Mouse (Mus musculus) adrenal gland, postnatal 36 days (tissue): Measurements from ENCODE around the gene Chst1. TPM values are rescaled to one million over a fixed set of nuclear protein-coding genes. Genes with fewer than 3 reads are reported as not detected.

ENCODE experiments used
- DNase-seq, 2 experiments: peaks; one replicate each; pipeline ENCODE4 v3.0.0; 2021; ENCODE audit warnings: mixed read lengths in 1 of 2
- long read RNA-seq, 2 experiments: library from polyadenylated mRNA; stranded (forward); transcript quantifications; one replicate each; pipeline ENCODE4 v2.0.0; 2021; ENCODE audit warnings: borderline sequencing depth in 2 of 2
- total RNA-seq, 2 experiments: library from RNA; stranded (reverse); gene quantifications; 2 replicates each; pipeline ENCODE4 v1.2.3; 2021

Chst1 gene
- total RNA-seq, result 10 to 100 TPM; 10.2 to 15.1 TPM
- long read RNA-seq, experiment 1, transcript Chst1-201 (3 exons, 2,680 nt), result major isoform, 7 of 10 reads
- long read RNA-seq, experiment 1, partial matches to known transcripts, result 0 of 10 reads
- long read RNA-seq, experiment 1, other reads (novel, unspliced or antisense), result 3 of 10 reads
- long read RNA-seq, experiment 2, partial matches to known transcripts, result 0 of 3 reads
- long read RNA-seq, experiment 2, other reads (novel, unspliced or antisense), result 0 of 3 reads

DNA sequence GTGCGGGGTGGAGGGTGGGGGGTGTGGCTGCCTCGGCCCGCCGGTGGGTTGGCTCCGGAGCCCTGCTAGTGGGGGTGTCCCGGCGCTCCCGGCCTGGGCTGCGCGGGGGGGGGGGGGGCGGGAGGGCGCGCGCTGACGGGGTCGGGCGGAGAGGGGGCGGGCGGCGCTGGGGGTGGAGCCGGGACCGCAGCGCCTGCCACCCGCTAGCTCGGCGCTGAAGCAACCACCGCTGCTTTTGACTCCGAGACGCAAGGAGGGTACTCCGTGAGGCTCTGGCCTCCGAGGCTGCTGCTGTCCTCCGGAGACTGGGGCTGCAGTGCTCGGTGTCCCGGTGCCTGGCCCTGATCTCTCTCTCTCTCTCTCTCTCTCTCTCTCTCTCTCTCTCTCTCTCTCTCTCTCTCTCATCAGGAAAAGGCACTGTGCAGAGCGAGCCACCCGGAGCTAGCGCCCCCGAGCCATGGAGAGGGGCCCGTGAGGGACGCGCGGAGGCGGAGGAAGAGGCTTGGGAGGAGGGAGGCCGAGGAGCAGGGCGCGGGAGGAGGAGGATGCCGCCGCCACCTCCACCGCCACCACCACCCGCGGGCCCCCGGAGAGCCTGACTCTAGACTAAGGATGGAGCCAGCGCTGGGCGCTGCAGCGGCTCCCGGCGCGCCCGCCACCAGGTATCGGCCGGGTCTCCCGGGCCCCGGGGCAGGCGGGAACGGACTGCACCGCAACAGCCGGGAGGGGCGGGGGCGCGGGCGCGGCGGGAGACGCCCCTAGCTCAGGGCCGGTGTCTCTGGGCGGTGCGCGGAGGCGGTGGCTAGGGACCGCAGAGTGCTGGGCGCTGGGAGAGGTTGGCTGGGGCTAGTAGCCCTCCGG lies at the start of gene Chst1:
Gene Chst1, plus strand, starts transcription at position 221 of the 861 bp plus-strand sequence.
- DNase-seq, result peak; percentile 60 to 70

GRCm38 (mm10) chr2:92550051-92550450 lies 49.5 kb upstream of the Chst1 start:
- DNase-seq, result no peak

DNA sequence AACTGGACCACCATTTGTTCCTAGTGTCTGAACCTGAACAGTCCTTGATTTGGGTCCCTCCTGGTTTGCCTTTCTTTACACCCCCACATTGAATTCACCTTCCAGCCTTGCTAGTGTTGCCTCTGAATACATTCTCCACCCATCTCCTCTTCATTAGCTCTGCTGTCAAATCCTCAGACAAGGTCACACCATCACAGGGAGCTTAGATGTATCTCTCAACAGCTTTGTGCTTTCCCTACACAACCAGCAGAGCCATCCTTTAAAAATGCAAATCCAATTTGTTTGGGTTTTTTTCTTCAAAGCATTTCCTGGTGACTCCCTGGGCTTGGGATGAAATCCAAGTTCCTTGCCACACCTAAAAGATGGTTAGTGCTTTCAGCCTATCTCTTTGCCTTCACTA lies 45.0 kb upstream of the Chst1 start:
- DNase-seq, result no peak

- no peak for DNase-seq
These were observed 36.6 kb upstream of the Chst1 start for GRCm38 (mm10) chr2:92562930-92563329.

GRCm38 (mm10) chr2:92570623-92571022 lies 28.9 kb upstream of the Chst1 start:
- DNase-seq, result no peak

DNA sequence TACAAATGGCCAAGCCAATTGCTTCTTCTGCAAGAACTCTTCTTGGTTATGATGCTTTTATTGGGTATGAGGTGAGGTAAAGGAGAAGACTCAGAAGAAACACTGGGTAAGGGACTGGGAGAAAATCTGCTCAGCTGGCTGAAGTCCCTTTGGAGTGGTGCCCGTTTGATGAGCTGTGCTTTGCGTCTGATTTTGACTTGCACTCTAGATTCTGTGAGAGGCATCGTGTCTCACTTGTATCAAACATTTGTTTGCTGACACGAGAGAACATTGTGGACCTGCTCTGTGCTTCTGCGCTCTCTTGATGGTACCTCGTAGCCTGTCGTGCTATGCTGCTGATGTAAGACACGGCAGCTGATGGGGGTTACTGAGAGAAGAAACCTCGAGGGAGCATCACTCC lies 21.7 kb upstream of the Chst1 start:
- no peak for DNase-seq

GRCm38 (mm10) chr2:92581302-92581701 lies 18.2 kb upstream of the Chst1 start:
- no peak for DNase-seq

DNA sequence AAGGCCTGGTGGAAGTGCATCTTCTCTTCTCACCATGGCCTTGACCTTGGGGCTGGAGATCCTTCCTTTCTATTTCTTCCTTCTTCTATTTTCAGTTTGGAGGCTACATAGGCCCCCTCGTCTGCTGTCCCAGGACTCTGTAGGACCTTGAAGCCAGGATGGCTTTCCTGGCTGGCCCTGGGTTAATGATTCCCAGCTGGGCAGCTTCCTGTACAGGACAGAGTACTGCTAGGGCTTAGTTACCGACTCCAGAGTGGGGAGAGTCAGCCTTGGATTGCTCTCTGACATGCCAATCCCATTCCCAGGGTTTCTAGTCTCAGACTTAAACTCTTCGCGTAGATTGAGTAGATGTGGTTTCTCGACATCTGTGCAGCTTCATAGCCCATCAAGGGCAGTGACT lies 16.9 kb upstream of the Chst1 start:
- DNase-seq, result no peak

- peak in 1 of 2 experiments; percentile 18 for DNase-seq
These were observed 11.7 kb upstream of the Chst1 start for GRCm38 (mm10) chr2:92587806-92588205.

DNA sequence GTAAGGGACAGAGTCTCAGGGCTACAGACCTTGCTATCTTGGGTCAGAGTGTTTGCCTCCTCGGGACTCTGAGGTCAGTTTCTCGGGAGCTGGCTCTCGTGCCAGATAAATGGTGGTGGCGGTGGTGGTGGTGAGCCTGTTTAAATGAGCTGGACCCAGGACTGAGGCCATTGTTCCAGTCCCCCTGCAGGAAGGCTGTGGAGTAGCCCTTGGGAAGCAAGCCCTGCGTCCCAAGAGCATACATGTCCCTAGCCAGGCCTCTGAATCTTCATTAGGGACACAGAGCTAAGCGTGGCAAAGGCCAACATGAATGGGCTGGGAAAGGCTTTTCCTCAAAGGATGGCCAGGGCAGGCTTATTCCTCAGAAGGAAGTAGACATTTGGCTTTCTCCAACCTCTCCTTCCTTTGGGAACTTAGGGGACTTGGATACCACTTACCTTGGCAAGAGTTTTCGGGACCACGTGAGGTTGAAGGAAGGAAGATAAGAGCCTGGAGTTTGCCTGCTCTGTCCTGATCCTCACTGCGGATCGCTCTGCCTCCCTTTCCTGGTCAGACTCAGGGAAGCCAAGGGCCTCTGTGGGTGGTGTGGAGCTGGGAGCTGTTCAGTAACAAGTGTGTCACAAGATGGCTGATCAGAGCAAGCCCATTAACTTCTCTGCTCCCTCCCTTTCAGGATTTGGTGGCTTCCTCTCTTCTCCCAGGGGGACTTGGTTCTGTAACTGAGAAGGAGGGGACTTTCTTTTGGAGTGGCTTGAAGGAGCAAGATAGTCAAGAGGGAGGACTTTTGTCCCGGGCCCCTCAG lies 4.4 kb upstream of the Chst1 start:
- DNase-seq, result no peak

DNA sequence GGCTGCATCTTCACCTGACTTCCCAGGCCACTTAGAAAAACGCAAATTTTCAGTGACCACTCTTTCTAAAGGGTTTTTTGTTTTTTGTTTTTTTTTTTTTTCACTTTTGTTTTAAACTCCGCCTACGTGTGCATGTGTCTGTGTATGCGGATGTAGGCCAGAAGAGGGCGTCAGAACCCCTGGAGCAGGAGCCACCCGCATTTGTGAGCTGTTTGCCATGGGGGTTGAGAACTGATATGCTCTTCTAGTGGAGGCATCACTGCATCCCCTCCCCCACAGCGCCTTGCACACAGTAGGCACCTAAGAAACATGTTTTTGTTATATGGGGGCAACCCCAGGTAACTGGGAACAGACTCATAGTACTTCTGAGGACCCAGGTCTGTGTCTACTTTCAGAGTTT lies 2.2 kb upstream of the Chst1 start:
- DNase-seq, result no peak

DNA sequence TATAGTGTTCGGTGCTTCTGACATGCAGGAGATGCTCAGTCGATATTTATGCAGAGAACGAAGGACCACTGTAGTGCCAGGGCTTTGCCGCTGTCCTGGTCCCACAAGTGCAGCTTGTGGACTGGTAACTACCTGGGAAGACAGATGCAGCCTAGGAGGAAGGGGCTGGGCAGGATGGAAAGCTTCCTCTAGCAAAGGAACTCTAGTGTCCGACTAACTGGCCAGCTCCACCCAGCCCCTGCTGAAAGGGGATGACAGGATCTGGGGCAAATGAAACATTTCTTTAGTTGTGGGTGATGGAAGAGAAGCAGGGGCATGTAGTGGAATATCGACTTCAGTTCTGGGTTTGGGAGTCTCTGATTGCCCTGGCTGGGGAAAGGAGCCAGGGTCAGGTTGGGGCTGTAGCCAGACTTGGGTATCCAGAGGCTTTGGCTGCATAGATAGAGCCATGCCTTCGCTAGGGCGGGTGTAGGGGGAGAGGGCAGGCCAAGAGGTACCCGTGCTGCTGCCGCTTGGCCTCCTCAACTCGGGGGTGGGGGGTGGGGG lies 493 bp upstream of the Chst1 start:
- DNase-seq, result peak in 1 of 2 experiments; percentile 33

DNA sequence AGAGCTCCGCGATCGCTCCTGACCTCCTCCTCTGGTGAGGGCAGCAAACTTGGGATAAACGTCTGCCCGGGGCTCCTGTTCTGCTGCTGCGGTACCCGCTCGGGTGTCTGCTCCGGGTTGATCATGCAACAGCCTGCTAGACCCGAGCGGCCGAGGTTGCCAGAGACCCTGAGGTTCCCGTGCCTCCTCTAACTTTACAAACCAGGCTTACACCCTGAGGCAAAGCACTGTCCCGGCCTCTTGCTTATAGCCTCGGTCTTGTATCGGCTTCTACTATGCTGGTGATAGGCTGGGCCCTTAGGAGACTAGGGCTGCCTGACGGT lies 802 bp downstream of the Chst1 start:
- no peak for DNase-seq

DNA sequence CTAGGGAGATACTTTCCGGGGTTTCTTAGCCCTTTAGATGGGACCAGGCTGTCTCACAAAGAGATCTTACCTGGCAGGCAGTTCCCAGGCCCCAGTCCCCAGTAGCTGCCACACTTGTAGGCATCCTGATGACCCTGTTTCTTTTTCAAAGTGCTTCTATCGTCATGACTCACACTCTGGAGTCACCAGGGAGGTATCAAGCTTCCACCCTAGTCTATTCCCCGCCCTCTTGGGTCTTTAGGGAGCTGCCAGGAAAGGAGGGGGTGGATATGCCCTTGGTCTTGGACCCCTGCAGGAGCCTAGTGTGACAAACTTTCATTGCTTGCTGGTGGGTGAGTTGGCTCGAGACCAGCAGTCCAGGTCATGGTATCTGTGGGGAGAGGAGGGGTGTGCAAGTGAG lies 1.7 kb downstream of the Chst1 start:
- no peak for DNase-seq

DNA sequence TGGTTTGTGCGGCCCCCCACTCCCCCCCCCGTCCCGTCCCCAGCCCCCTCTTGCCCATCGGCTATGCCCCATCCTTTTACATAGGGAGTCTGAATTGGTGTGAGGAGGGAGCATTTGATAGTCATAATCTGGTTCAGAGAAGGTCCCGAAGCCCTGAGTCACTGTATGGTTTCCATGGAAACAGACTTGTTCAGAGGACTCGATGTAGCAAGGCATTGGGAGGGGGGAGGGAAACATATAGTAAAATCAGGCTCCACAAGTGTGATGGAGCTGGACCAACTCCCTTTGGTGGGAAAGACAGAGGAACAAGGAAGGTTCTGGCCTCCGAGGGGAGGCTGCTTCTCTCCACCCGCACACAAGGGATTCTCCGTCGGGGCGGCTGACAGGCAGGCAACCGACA lies 2.6 kb downstream of the Chst1 start:
- no peak for DNase-seq

DNA sequence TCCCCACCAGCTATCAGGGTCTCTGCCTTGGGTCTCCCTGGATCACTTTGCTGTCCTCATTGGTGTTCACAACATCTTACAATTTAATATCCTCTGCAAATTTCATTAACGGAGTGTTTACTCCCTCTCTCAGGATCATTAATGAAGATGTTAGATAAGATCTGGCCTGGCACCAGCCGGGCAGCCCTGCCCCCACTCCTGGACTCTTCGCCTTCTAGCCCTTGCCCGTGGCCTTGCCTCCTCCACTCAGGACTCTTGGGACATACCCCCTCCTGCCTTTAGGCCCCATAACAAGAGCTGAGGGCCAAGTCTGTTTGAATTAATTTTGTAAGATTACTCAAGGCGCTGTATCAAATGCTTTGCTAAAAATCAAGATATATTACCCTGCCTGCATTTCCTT lies 4.1 kb downstream of the Chst1 start:
- DNase-seq, result no peak

DNA sequence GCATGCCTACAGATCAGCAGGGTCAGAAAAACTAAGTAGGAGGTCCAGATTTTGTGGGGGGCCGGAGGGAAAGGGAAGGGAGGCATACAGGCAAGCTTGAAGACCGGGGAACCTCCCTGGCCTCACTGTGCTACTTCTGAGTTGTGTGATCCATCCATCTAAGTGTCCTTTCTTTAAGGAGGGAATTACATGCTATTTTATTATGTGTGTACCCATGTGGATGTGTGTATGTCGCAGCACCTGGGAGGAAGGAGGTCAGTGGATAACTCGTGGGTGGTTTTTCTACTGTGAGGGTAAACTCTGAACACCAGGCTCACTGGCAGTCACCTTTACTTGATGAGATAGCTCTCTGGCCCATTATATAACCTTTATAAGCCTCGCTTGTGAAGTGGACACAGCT lies 5.1 kb downstream of the Chst1 start:
- DNase-seq, result no peak

DNA sequence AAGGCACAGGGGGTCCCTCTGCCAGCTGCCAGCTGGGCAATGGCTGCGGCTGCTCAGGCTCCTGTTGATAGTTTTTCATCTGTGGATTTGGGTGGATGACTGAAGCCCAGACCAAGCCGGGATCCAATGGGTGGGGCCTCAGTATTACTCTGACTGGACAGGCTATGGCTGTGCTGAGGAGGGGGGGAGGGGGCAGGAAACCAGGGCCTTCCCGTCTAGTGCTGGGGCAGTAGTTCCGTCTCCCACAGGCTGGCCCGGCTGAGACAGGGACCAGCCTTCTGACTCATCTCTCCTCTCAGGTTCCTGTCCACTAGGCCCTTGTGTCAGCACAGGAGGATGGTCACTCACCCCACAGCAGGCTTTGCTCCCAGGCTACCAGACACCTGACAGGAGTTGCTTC lies 6.5 kb downstream of the Chst1 start:
- peak in 1 of 2 experiments; percentile 49 for DNase-seq

DNA sequence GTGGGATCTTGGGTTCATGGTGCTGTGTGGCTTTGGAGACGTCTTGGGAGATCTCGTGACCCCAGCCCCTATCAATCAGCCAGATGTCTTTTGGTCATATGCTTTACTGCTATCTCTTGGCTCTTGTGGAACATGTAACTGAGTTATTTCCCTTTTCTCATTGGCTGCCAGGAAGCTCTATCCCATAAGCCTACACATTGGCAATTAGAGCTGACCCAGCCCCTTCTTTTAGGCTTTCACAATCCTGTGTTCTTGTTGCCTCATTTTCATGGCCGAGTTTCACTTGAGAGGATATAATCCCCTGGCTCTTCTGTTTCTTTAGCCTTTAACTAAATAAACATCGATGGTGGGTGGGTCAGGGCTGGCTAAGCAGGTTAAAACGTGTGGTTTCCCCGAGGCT lies 7.6 kb downstream of the Chst1 start:
- no peak for DNase-seq

DNA sequence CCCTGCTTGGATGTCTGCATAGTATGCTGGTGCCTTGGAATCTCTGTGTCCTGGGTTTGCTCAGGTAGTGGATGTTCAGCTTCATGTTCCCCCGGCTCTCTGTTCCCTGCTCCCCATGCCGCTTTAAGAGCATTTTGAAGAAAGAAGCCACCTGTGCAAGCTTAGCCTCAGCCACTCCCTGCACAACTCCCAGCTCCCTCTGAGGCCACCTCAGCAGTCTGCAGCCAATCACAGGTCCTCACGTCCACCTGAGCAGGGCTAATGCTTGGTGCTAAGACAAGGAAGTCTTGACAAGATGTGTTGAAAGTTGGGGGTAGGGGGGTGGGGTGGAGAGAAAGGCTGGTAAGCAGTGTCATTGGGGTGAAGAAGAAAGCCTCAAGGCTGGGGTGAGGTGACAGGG lies 8.1 kb downstream of the Chst1 start:
- no peak for DNase-seq

DNA sequence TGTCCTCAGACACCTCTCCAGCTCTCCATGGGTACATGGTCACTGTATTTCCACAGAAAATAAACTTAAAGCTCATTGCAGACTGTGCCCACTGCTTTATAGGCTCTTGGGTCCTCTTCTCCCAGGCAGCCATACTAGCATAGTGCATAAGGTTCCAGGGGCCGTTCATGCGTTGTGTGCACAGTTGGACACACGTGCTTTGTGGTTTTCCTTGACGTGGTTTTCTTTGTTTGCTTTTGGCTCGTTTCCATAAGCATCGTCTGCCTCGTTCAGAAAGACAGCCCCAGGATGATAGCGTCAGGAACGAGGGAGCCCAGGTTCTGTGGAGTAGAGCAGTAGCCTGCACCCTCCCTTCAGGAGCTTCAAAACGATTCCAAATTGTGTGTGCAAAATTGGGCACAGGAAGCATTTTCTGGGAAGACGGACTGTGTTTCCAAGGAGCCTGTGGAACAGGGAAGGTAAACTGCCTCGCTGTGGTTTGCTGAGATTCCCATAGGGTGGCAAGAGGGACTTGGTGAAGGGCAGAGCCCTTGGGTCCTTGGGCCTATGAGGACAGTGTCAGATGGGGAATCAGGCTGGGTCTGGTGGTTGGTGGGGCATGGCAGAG lies 8.6 kb downstream of the Chst1 start:
- DNase-seq, result no peak
